Mouse (Mus musculus) left cerebral cortex, postnatal 4 days (tissue): ENCODE results near the gene Erich6. TPM values are rescaled to one million over a fixed set of nuclear protein-coding genes. Genes with fewer than 3 reads are reported as not detected.

Experiments used
- total RNA-seq, 2 experiments: library from RNA; stranded (reverse); gene quantifications; 2 replicates each; pipeline ENCODE4 v1.2.3; 2021

The Erich6 gene
- total RNA-seq, 2 experiments from 2014 or later, result 0.56 to 0.72 TPM

Other genes starting within 250 kb of the Erich6 start
- 10 to 100 TPM; 39.1 to 42.2 TPM for gene Tsc22d2, start 222.5 kb downstream of the Erich6 start, total RNA-seq
- gene Eif2a, start 111.4 kb downstream of the Erich6 start, total RNA-seq, result 10 to 100 TPM; 48.0 to 48.1 TPM
- gene Serp1, start 111.3 kb downstream of the Erich6 start, total RNA-seq, result 10 to 100 TPM; 24.4 to 26.0 TPM
- gene Selenot, start 60.6 kb downstream of the Erich6 start, total RNA-seq, result 100 to 1,000 TPM; 142 to 149 TPM
- gene Siah2, start 55.2 kb upstream of the Erich6 start, total RNA-seq, result 10 to 100 TPM; 19.4 to 23.2 TPM
- under 1 TPM; 0.40 to 0.48 TPM for gene Mindy4b-ps, start 185.1 kb upstream of the Erich6 start, total RNA-seq
- gene Clrn1, start 248.1 kb upstream of the Erich6 start, total RNA-seq, result 1 to 10 TPM; 2.6 to 3.0 TPM